Mouse (Mus musculus) liver, embryonic 15.5 days (tissue): ENCODE results near the gene Srp9. TPM values are rescaled to one million over a fixed set of nuclear protein-coding genes. Genes with fewer than 3 reads are reported as not detected.

Experiments used
- ATAC-seq: fragments of 200-750 bp; cut with Nextera tagmentation; 2 replicates; pipeline ENCODE4 v1.8.0; 2017; ENCODE audit warnings: moderate number of reproducible peaks, mild to moderate bottlenecking, moderate library complexity; ENCODE audit not compliant: insufficient read depth
- H3K27ac ChIP-seq: fragments of 300-500 bp; sonication (generic); replicated peaks from 2 replicates; pipeline ENCODE4 v1.5.1; 2015; ENCODE audit warnings: mild to moderate bottlenecking, inconsistent platforms
- H3K27me3 ChIP-seq: fragments of 300-500 bp; sonication (generic); 2 replicates; pipeline ENCODE4 v1.6.1; 2015; ENCODE audit warnings: mild to moderate bottlenecking, inconsistent platforms
- H3K36me3 ChIP-seq: fragments of 300-500 bp; sonication (generic); replicated peaks from 2 replicates; pipeline ENCODE4 v1.6.1; 2015; ENCODE audit warnings: moderate library complexity, mild to moderate bottlenecking, inconsistent platforms
- H3K4me1 ChIP-seq: fragments of 300-500 bp; sonication (generic); replicated peaks from 2 replicates; pipeline ENCODE4 v1.6.1; 2015; ENCODE audit warnings: inconsistent platforms
- H3K4me2 ChIP-seq: fragments of 300-500 bp; sonication (generic); 2 replicates; pipeline ENCODE4 v1.6.1; 2015; ENCODE audit warnings: moderate library complexity, mild to moderate bottlenecking, inconsistent platforms
- H3K4me3 ChIP-seq: fragments of 300-500 bp; sonication (generic); replicated peaks from 2 replicates; pipeline ENCODE4 v1.5.1; 2015; ENCODE audit warnings: mild to moderate bottlenecking, inconsistent platforms
- H3K9ac ChIP-seq: fragments of 300-500 bp; sonication (generic); 2 replicates; pipeline ENCODE4 v1.6.1; 2015; ENCODE audit warnings: moderate library complexity, mild to moderate bottlenecking, inconsistent platforms
- H3K9me3 ChIP-seq: fragments of 300-500 bp; sonication (generic); replicated peaks from 2 replicates; pipeline ENCODE4 v1.6.1; 2016; ENCODE audit warnings: inconsistent platforms
- WGBS: fragments of 180-500 bp; shearing (Covaris S2); methylation state at CpG from one replicate; pipeline ENCODE4 v1.1.7; 2015; ENCODE audit warnings: mixed read lengths; ENCODE audit not compliant: insufficient replicate concordance; 5-methylcytosine and 5-hydroxymethylcytosine counted together
- polyA plus RNA-seq: library from polyadenylated mRNA; unstranded; fragments of >200 nt; fragmentation: Nextera tagmentation; extraction: Ambion mirVana; gene quantifications from 2 replicates; pipeline ENCODE4 v1.2.1, GENCODE M21; 2015

Gene Srp9
- polyA plus RNA-seq, 1 experiment from 2014 or later = 75.7 TPM

GRCm38 (mm10) chr1:182105023-182105422 lies 19.5 kb upstream of the Srp9 start:
- Histone ChIP-seq H3K27me3 (no peaks in the 10 kb centered on the region), H3K4me3 (no peak overlapping the region), H3K4me2 (no peak overlapping the region), H3K36me3 (no peaks in the 10 kb centered on the region), H3K4me1 (0 out of 2 replicates have a peak, but pooled peaks cover 3% of the 10 kb centered on the region), H3K9ac (no peak overlapping the region), H3K27ac (no peak overlapping the region), H3K9me3 (no peaks in the 10 kb centered on the region)
- 48% methylated on average over 3 of the region's 3 CpGs for WGBS
- no peak for ATAC-seq

GRCm38 (mm10) chr1:182107251-182107650 lies 17.3 kb upstream of the Srp9 start:
- no peak overlapping the region for H3K4me2 ChIP-seq
- 0 out of 2 replicates have a peak, but pooled peaks cover 3% of the 10 kb centered on the region for H3K4me1 ChIP-seq
- no peaks in the 10 kb centered on the region for H3K27me3 ChIP-seq
- H3K9me3 ChIP-seq = no peaks in the 10 kb centered on the region
- no peaks in the 10 kb centered on the region for H3K36me3 ChIP-seq
- no peak overlapping the region for H3K4me3 ChIP-seq
- ATAC-seq = no peak
- WGBS = 65% methylated on average over 9 of the region's 9 CpGs
- no peak overlapping the region for H3K9ac ChIP-seq
- no peak overlapping the region for H3K27ac ChIP-seq

DNA sequence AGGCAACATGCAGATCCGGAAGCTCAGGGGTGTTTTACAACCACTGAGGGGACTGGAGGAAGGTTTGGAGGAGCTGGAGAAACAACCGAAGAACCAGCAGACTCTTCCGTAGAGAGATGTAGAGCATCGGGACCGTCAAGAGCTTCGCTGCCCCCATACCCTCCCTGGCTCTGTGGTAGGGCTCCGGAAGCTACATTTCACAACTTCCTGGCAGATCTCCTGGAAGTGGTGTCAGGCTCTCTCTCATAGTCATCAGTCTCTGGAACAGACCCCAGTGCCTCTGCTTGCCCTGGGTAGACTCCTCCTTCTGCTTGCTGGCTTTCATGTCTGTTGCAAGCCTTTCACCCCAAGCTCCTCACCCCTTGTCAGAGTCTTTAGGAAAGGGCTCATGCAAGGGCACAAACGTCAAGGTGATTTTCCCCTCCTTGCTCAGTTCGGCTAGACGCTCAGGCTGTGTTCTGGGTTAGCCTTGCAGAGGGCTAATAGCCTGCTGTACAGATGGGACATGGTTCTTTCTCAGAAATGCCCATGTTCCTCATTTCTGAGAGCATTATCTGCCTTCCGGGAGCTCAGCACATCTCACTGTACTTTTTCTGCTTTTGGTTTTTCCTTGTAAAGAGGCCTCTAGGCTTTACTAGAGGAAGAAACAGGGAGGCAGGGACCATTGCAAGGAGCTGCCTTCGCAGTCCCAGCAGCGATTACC lies 16.0 kb upstream of the Srp9 start:
- no peaks in the 10 kb centered on the region for H3K36me3 ChIP-seq
- H3K27me3 ChIP-seq = no peaks in the 10 kb centered on the region
- 0 out of 2 replicates have a peak overlapping the region, but pooled peaks have one; percentile 41 for H3K27ac ChIP-seq
- peak overlapping the region; percentile 30; the same call in 1 of the 2 replicates for H3K4me2 ChIP-seq
- H3K4me1 ChIP-seq = 0 out of 2 replicates have a peak, but pooled peaks cover 3% of the 10 kb centered on the region
- H3K4me3 ChIP-seq = no peak overlapping the region
- WGBS = 12% methylated on average over 13 of the region's 13 CpGs
- ATAC-seq = no peak
- no peaks in the 10 kb centered on the region for H3K9me3 ChIP-seq
- H3K9ac ChIP-seq = no peak overlapping the region

DNA sequence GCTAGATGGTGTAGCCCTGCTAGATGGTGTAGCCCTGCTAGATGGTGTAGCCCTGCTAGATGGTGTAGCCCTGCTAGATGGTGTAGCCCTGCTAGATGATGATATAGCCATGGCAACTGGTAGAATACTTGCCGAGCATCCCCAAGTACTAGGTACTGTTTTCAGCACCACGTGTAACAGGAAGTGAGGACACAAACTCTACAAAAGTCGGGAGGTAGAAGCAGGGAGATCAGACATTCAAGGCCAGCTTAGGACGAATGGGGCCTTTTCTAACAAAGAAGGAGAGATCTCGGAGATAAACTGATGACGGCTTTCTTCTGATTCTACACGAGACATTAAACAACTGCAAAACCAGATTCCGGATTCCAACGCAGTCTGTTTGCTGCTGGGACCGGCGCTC lies 14.4 kb upstream of the Srp9 start:
- Histone ChIP-seq H3K4me3 (no peak overlapping the region), H3K4me2 (no peak overlapping the region), H3K9me3 (no peaks in the 10 kb centered on the region), H3K27ac (no peak overlapping the region), H3K9ac (no peak overlapping the region), H3K36me3 (no peaks in the 10 kb centered on the region), H3K4me1 (0 out of 2 replicates have a peak, but pooled peaks cover 3% of the 10 kb centered on the region), H3K27me3 (no peaks in the 10 kb centered on the region)
- 74% methylated on average over 11 of the region's 11 CpGs for WGBS
- no peak for ATAC-seq

- Histone ChIP-seq H3K4me3 (no peak overlapping the region), H3K4me1 (0 out of 2 replicates have a peak, but pooled peaks cover 3% of the 10 kb centered on the region), H3K9me3 (no peaks in the 10 kb centered on the region), H3K36me3 (no peaks in the 10 kb centered on the region), H3K27ac (no peak overlapping the region), H3K4me2 (no peak overlapping the region), H3K27me3 (no peaks in the 10 kb centered on the region), H3K9ac (no peak overlapping the region)
- no peak for ATAC-seq
- WGBS = 64% methylated on average over 15 of the region's 15 CpGs
Observed at GRCm38 (mm10) chr1:182110708-182111385, 13.7 kb upstream of the Srp9 start.

DNA sequence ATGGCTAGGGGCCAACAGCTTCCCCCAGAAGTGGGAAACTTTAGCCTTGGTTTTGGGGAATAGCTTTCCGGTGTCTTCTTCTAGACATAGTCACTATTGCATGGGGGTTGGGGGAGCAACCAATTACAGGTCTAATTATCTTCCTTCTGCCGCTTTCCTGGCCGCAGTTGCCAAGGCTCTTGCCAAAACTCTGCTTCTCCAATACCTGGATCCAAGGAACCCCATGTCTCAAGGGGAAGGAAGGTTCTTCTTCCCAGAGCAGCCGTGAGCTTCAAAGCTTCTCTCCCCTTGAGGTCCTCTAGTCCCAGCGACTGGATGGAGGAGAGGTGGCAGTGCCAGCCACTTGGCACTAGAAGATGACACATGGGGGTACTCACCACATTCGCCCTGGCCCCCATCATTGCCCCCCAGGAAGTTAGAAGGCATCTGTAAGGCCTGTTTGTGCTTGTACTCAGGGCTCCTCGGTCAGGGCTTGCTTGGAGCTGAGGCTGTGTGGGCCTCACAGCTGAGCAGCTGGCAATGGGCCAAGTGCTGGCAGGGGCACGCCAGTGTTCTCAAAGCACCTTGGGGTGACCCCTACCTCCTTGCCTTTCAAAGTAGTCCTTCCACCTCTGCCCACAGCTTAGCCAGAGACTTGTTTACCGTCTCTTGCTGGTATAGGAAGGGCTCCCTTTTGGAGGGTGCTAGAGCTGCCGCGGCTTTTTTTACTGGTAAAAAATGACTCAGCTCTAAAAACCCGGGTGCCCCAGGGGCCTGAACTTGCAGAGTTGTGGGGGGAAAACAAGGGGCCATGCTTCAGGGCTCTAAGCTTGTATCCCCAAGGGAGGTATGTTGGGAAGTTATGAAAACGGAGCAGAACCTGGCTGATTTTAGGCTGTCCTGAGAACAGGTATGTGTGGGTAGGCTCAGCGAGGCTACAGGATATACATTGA lies 12.9 kb upstream of the Srp9 start:
- no peak overlapping the region for H3K9ac ChIP-seq
- WGBS = 57% methylated on average over 14 of the region's 14 CpGs
- H3K27me3 ChIP-seq = no peaks in the 10 kb centered on the region
- no peak for ATAC-seq
- H3K9me3 ChIP-seq = no peaks in the 10 kb centered on the region
- no peak overlapping the region for H3K4me3 ChIP-seq
- H3K4me1 ChIP-seq = 0 out of 2 replicates have a peak, but pooled peaks cover 3% of the 10 kb centered on the region
- no peak overlapping the region for H3K27ac ChIP-seq
- no peak overlapping the region for H3K4me2 ChIP-seq
- no peaks in the 10 kb centered on the region for H3K36me3 ChIP-seq

DNA sequence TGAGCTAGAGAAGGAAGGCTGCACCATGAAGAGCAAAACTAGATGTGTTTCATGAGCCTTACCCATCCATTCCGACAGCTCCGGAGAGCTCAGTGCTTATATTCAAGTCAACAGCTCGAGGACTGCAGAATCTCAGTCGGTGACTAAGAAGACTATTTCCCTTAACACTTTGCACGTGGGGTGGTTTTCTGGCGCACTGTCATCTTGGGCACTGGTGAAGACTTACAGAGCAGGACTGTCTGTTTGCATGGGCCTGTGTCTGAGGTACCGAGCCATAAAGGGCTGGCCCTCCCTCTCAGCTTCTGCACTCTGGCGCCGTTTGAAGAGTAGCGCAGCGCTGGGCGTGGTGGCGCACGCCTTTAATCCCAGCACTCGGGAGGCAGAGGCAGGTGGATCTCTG lies 12.2 kb upstream of the Srp9 start:
- Histone ChIP-seq H3K9me3 (no peaks in the 10 kb centered on the region), H3K9ac (no peak overlapping the region), H3K27me3 (no peaks in the 10 kb centered on the region), H3K4me3 (no peak overlapping the region), H3K4me1 (0 out of 2 replicates have a peak, but pooled peaks cover 3% of the 10 kb centered on the region), H3K4me2 (no peak overlapping the region), H3K27ac (no peak overlapping the region), H3K36me3 (no peaks in the 10 kb centered on the region)
- WGBS = 70% methylated on average over 15 of the region's 15 CpGs
- no peak for ATAC-seq

DNA sequence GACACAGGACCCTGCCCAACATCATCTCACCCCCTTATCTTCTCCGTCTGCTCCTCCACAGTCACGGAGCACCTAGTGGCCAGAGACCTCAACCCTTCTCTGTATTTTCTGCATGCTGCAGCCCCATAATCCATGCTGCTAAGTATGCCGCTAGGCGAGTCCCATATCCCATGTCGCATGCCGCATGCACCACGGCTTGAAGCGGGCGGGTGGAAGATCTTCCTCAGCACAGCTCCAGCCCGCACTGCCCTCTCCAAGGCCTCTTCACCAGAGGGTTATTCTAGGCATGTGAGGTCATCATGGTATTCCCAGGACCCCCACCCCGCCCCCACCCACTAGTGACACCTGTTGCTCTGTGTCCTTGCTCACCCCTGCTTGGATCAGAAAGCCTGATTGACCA lies 11.4 kb upstream of the Srp9 start:
- H3K9ac ChIP-seq = no peak overlapping the region
- no peak for ATAC-seq
- H3K4me3 ChIP-seq = no peak overlapping the region
- H3K4me1 ChIP-seq = no peaks in the 10 kb centered on the region
- H3K9me3 ChIP-seq = no peaks in the 10 kb centered on the region
- H3K27ac ChIP-seq = no peak overlapping the region
- WGBS = 77% methylated on average over 11 of the region's 11 CpGs
- H3K36me3 ChIP-seq = no peaks in the 10 kb centered on the region
- H3K4me2 ChIP-seq = no peak overlapping the region
- H3K27me3 ChIP-seq = no peaks in the 10 kb centered on the region

GRCm38 (mm10) chr1:182113587-182114500 lies 10.7 kb upstream of the Srp9 start:
- Histone ChIP-seq H3K4me2 (no peak overlapping the region), H3K9ac (no peak overlapping the region), H3K36me3 (no peaks in the 10 kb centered on the region), H3K4me1 (no peaks in the 10 kb centered on the region), H3K27me3 (no peaks in the 10 kb centered on the region), H3K9me3 (no peaks in the 10 kb centered on the region), H3K4me3 (no peak overlapping the region), H3K27ac (no peak overlapping the region)
- no peak for ATAC-seq
- WGBS = 56% methylated on average over 19 of the region's 19 CpGs

- Histone ChIP-seq H3K4me3 (no peak overlapping the region), H3K9me3 (no peaks in the 10 kb centered on the region), H3K27me3 (no peaks in the 10 kb centered on the region), H3K9ac (no peak overlapping the region), H3K27ac (no peak overlapping the region), H3K4me1 (no peaks in the 10 kb centered on the region), H3K36me3 (no peaks in the 10 kb centered on the region), H3K4me2 (no peak overlapping the region)
- 12% methylated on average over 5 of the region's 5 CpGs for WGBS
- ATAC-seq = no peak
Observed at GRCm38 (mm10) chr1:182115197-182115596, 9.3 kb upstream of the Srp9 start.
